Mouse (Mus musculus): ENCODE measurements around the gene Trpm4. TPM values are rescaled to one million over a fixed set of nuclear protein-coding genes. Genes with fewer than 3 reads are reported as not detected.

The Trpm4 gene
- polyA plus RNA-seq, 1 experiment, result 14.1 TPM

DNA sequence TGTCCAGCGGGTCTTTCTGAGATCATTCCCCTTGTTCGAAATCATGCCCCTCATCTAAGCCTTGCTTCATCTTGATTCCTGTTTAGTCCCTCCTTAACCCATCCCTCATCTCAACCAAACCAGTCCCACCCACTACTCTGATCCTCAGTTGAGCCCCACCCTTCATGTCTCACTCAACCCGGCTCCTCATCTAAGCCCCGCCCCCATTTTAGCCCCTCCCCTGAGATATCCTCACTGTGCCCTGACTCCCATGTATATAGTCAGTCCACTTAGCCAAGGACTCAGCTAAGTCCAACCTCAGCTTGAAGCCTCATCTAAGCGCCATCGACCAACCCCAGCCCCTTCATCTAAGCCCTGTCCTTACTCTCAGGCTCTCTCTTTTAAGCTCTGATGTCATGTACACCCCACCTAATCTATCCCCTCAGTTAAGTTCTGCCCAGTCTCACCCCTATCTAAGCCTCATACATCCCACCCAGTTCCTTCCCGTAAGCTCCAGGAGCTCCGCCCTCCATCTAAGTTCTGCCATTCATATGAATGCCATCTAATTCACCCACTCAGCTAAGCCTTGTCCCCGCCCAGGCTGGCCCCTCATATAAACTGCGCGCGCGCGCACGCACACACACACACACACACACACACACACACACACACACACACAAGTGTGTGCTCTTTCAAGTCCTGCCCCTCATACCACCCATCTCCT, 21.9 kb upstream of the Trpm4 start:
- peaks cover 2% of the 10 kb centered on the region for H3K4me1 ChIP-seq (ENCODE audit: control insufficient read depth, insufficient read depth, low read length)
- H3K4me3 ChIP-seq (ENCODE audit: insufficient read depth, low read length), result no peak overlapping the region
- no peak overlapping the region for H3K27ac ChIP-seq (ENCODE audit: insufficient read depth, low read depth, low read length)
- TF ChIP-seq POLR2A (IDR thresholded peaks at IDR 0.05; ENCODE audit: borderline replicate concordance, low read depth, low read length), result no peak
- TF ChIP-seq CTCF (IDR thresholded peaks at IDR 0.05; ENCODE audit: low read depth, low read length), result no peak

DNA sequence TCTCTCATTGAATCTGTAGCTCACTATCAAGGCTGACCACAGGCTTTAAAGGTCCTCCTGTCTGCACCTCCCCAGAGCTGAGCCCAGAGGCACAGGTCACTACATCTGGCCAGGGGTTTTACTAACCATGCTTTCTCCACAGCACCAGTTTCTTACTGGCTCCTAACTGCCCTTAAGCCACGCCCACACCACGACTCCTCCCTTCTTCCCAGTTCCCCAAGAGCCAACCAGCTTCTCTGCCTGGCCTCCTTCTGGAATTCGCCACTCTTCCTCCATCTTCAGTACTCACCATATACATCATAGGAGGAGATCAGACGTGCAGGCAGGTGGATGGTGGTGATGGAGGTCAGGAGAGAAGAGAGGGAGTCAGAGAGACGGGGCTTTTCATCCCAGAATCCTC, 19.5 kb upstream of the Trpm4 start:
- H3K27ac ChIP-seq (ENCODE audit: insufficient read depth, low read depth, low read length), result no peak overlapping the region
- H3K4me1 ChIP-seq (ENCODE audit: control insufficient read depth, insufficient read depth, low read length), result peaks cover 2% of the 10 kb centered on the region
- TF ChIP-seq POLR2A (IDR thresholded peaks at IDR 0.05; ENCODE audit: borderline replicate concordance, low read depth, low read length) (no peak), CTCF (IDR thresholded peaks at IDR 0.05; ENCODE audit: low read depth, low read length) (no peak)
- H3K4me3 ChIP-seq (ENCODE audit: insufficient read depth, low read length), result no peak overlapping the region

DNA sequence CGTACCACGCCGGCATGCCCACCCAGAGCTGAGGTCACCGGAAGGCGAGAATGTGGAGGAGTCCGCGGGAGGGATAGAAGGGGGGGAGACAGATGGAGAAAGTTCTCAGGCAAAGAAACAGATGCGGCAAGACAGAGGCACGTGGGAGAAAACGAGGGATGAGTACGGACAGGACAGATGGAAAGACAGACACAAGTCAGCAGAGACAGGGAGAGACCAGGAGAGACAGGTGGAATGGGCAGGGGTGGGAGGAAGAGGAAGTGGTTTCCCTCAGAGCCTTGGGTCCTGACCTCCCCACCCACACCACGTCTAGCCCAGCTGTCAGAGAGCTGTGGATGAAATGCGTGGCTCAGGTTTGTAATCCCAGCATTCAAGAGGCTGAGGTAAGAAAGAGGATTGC, 13.3 kb upstream of the Trpm4 start:
- Histone ChIP-seq H3K4me3 (ENCODE audit: insufficient read depth, low read length) (no peak overlapping the region), H3K27ac (ENCODE audit: insufficient read depth, low read depth, low read length) (no peak overlapping the region), H3K4me1 (ENCODE audit: control insufficient read depth, insufficient read depth, low read length) (peaks cover 2% of the 10 kb centered on the region)
- no peak for TF ChIP-seq POLR2A (IDR thresholded peaks at IDR 0.05; ENCODE audit: borderline replicate concordance, low read depth, low read length)
- no peak for TF ChIP-seq CTCF (IDR thresholded peaks at IDR 0.05; ENCODE audit: low read depth, low read length)

DNA sequence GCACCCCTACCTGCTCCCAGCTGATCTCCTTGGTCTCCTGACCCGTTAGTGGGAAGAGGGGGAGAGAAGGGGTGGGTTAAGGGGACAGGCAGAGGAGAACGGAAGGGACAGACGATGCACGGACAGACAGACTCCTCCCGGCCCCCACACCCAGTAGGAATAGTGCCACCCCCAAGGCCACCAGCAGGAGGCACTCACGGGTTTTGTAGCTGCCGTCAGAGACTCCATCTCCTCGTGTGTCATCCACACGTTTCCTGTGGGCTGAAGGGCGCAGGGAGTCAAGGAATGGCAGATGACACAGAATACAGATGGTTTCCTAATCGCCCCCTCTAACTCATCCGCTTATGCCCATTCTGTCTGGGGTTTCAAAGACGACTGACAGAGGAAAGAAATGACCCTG, 10.0 kb upstream of the Trpm4 start:
- peaks cover 14% of the 10 kb centered on the region for H3K4me1 ChIP-seq (ENCODE audit: control insufficient read depth, insufficient read depth, low read length)
- H3K4me3 ChIP-seq (ENCODE audit: insufficient read depth, low read length), result no peak overlapping the region
- TF ChIP-seq CTCF (IDR thresholded peaks at IDR 0.05; ENCODE audit: low read depth, low read length) (peak; percentile 38; the same call in 1 of the 2 replicates), POLR2A (IDR thresholded peaks at IDR 0.05; ENCODE audit: borderline replicate concordance, low read depth, low read length) (no peak)

DNA sequence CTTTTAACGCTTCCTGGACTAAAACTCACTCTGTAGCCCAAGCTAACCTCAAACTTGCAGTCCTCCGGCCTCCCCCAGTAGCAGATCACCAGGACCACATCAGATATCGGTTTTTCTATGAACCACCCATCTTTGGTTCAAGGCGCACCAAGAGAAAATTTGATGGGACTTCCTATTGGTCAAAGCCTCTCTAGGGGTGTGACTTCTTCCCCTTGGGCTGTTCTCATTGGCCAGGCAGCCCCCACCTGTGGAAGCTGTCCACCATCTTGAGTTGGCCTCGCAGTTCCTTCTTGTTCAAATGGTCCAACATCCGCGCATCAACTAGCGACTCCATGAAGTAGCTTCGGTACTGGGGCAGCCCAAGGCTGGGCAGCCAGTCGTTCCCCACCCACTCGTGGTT, 8.5 kb upstream of the Trpm4 start:
- TF ChIP-seq CTCF (IDR thresholded peaks at IDR 0.05; ENCODE audit: low read depth, low read length) (no peak), POLR2A (IDR thresholded peaks at IDR 0.05; ENCODE audit: borderline replicate concordance, low read depth, low read length) (no peak)
- Histone ChIP-seq H3K4me3 (ENCODE audit: insufficient read depth, low read length) (no peak overlapping the region), H3K4me1 (ENCODE audit: control insufficient read depth, insufficient read depth, low read length) (peaks cover 14% of the 10 kb centered on the region)

More for the DNA sequence above, 10.0 kb upstream of the Trpm4 start:
- no peak overlapping the region for H3K27ac ChIP-seq (ENCODE audit: insufficient read depth, low read depth, low read length)

DNA sequence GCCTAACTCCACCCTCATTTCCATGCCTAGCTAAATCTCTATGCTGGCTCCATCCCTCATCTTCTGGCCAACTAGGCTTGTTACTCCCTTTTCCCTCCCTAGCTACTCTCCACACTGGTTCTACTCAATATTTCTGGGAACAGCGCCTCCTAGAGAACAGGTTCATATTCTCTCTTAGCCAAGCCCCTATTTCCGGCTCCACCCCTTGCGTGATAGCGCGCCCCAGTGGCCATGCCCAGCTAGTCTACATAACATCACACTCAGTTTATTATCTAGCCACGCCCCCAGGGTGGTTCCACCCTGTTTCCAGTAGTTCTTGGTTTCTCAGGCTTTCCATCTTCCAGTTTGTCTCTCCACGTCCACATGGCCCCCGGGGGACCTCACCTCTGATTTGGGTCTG, 7.7 kb upstream of the Trpm4 start:
- Histone ChIP-seq H3K4me3 (ENCODE audit: insufficient read depth, low read length) (peak overlapping the region; percentile 56; the same call in 1 of the 2 replicates), H3K4me1 (ENCODE audit: control insufficient read depth, insufficient read depth, low read length) (peaks cover 14% of the 10 kb centered on the region), H3K27ac (ENCODE audit: insufficient read depth, low read depth, low read length) (no peak overlapping the region)
- TF ChIP-seq POLR2A (IDR thresholded peaks at IDR 0.05; ENCODE audit: borderline replicate concordance, low read depth, low read length) (no peak), CTCF (IDR thresholded peaks at IDR 0.05; ENCODE audit: low read depth, low read length) (peak; percentile 58; the same call in 1 of the 2 replicates)

More for the DNA sequence above, 8.5 kb upstream of the Trpm4 start:
- H3K27ac ChIP-seq (ENCODE audit: insufficient read depth, low read depth, low read length), result no peak overlapping the region

DNA sequence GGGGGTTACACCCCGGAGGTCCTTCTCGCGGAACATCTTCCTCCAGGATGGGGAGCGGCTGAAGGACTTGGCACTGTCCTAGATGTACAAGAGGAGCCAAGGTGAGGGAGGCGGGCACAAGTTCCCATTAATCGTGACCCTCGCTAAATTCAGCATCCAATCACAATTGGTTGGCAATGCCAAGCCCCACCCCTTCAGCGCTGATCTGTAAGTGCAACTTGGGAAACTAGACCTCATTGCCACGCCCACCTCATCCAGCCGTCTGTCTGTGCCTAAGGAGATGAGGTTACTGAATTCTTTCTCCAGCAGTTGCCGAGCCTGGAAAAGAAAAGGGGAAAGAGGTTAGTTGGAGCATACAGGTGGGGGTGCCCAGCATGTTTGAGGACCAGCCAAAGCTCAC, 7.1 kb upstream of the Trpm4 start:
- Histone ChIP-seq H3K27ac (ENCODE audit: insufficient read depth, low read depth, low read length) (no peak overlapping the region), H3K4me1 (ENCODE audit: control insufficient read depth, insufficient read depth, low read length) (peaks cover 14% of the 10 kb centered on the region), H3K4me3 (ENCODE audit: insufficient read depth, low read length) (peak overlapping the region; percentile 56)
- no peak for TF ChIP-seq POLR2A (IDR thresholded peaks at IDR 0.05; ENCODE audit: borderline replicate concordance, low read depth, low read length)
- TF ChIP-seq CTCF (IDR thresholded peaks at IDR 0.05; ENCODE audit: low read depth, low read length), result no peak

DNA sequence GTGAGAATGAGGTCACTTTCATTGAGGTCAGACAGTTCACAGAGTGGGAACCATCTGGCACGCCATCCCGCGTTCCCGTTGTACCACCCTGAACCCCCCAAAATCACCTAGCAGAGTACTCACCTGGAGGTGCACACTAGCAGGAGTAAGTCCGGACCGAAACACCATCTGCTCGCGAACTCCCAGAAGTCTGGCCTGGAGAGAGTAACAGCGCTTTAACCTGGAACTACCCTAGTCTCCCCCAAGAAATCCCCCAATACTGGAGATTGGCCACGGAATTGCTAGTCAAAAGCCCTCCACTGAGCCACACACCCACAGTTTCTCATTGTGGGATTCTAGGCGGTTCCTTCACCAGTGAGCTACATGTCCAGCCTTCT, 6.5 kb upstream of the Trpm4 start:
- peak overlapping the region; percentile 56 for H3K4me3 ChIP-seq (ENCODE audit: insufficient read depth, low read length)

DNA sequence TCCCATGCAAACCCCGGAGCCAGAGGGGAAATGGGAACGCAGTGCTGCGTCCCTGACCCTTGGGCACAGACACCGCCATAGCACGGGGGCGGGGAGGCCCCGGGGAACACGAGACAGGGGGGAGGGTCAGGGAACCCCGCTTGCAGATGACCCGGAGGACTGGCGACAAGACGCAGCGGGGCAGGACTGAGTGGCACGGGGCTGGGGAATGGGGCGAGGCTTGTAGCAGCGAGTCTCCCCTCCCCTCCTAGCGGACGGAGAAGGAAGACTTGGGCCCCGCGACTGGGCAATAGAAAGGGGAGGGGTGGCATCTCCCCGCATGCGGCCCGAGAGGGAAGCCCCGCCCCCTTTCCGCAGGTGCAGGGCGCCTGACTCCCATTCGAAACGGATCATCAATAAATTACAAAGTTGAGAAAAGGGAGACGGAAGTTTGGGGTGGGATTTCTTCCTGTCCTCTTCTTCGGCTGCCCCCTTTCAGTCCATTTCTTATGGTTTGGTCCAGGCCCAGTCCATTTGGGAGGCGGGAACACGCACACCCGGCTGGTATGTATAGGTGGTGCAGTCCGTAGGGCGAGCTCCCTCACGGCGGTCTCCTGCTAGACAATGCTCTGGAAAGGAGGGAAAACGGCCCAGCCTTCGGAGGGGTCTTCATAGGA, 6.0 kb upstream of the Trpm4 start:
- Histone ChIP-seq H3K27ac (ENCODE audit: insufficient read depth, low read depth, low read length) (no peak overlapping the region), H3K4me1 (ENCODE audit: control insufficient read depth, insufficient read depth, low read length) (peaks cover 14% of the 10 kb centered on the region), H3K4me3 (ENCODE audit: insufficient read depth, low read length) (peak overlapping the region; percentile 56)
- TF ChIP-seq CTCF (IDR thresholded peaks at IDR 0.05; ENCODE audit: low read depth, low read length), result peak; percentile 3; the same call in 1 of the 2 replicates
- no peak for TF ChIP-seq POLR2A (IDR thresholded peaks at IDR 0.05; ENCODE audit: borderline replicate concordance, low read depth, low read length)

More for the DNA sequence above, 6.5 kb upstream of the Trpm4 start:
- Histone ChIP-seq H3K27ac (ENCODE audit: insufficient read depth, low read depth, low read length) (no peak overlapping the region), H3K4me1 (ENCODE audit: control insufficient read depth, insufficient read depth, low read length) (peaks cover 14% of the 10 kb centered on the region)
- TF ChIP-seq CTCF (IDR thresholded peaks at IDR 0.05; ENCODE audit: low read depth, low read length) (no peak), POLR2A (IDR thresholded peaks at IDR 0.05; ENCODE audit: borderline replicate concordance, low read depth, low read length) (no peak)

Measured in bone marrow macrophage, adult 2 months (primary cell).